8 mouse cellular contexts compared by ENCODE assay signal in genomic region chr1:185328721-185329610, GRCm38 (mm10). TPM values are rescaled to one million over a fixed set of nuclear protein-coding genes. Genes with fewer than 3 reads are reported as not detected.
A peak's percentile ranks its signal among the peaks of the same experiment; 100 is the strongest.
DNase-seq lines count a peak whose midpoint lies in the region; ATAC-seq lines count a peak whose summit lies in the region.

Iars2 (minus strand) TSS chr1:185329396.

- peaks cover 35% of the 10 kb centered on the region for H3K36me3 ChIP-seq in embryonic facial prominence, embryonic 14.5 days (ENCODE audit: control insufficient read depth, insufficient read depth, low read length)
- H3K36me3 ChIP-seq in kidney, embryonic 14.5 days (ENCODE audit: control insufficient read depth, insufficient read depth, low read length): peaks cover 25% of the 10 kb centered on the region
- H3K36me3 ChIP-seq in limb, embryonic 15.5 days: peaks cover 29% of the 10 kb centered on the region

- no peaks in the 10 kb centered on the region for H3K27me3 ChIP-seq in embryonic facial prominence, embryonic 14.5 days (replicated peaks; ENCODE audit: control insufficient read depth, insufficient read depth, low read length)
- H3K27me3 ChIP-seq in kidney, embryonic 14.5 days (ENCODE audit: control insufficient read depth, insufficient read depth, low read length): no peaks in the 10 kb centered on the region
- H3K27me3 ChIP-seq in limb, embryonic 15.5 days: no peaks in the 10 kb centered on the region

- peak; percentile 83 for DNase-seq in 3T3-L1 (ENCODE audit: low read depth, low spot score)
- DNase-seq in adrenal gland, postnatal 4 days (ENCODE audit: low spot score in 2 of 2): peak; percentile 87 to 89
- DNase-seq in embryonic facial prominence, embryonic 14.5 days (ENCODE audit: low spot score): peak; percentile 91
- peak; percentile 92 for DNase-seq in heart, adult 8-10 months (ENCODE audit: low spot score)
- DNase-seq in monocyte, adult 2 months (ENCODE audit: low read depth in 1 of 2, low spot score in 2 of 2): peak; percentile 47 to 77
- DNase-seq in spleen, postnatal 36 days (ENCODE audit: low spot score in 2 of 2): peak; percentile 89 to 91

- H3K9me3 ChIP-seq in embryonic facial prominence, embryonic 14.5 days (ENCODE audit: control insufficient read depth, low read length): no peaks in the 10 kb centered on the region
- H3K9me3 ChIP-seq in kidney, embryonic 14.5 days (ENCODE audit: control insufficient read depth, low read length): no peaks in the 10 kb centered on the region
- no peaks in the 10 kb centered on the region for H3K9me3 ChIP-seq in limb, embryonic 15.5 days

- H3K4me3 ChIP-seq in embryonic facial prominence, embryonic 14.5 days (ENCODE audit: low read depth, low read length): peak within 1 kb of the TSS; percentile 94
- peak within 1 kb of the TSS; percentile 94 for H3K4me3 ChIP-seq in kidney, embryonic 14.5 days (ENCODE audit: low read length)
- H3K4me3 ChIP-seq in limb, embryonic 15.5 days: peak within 1 kb of the TSS; percentile 97

- peak within 1 kb of the TSS; percentile 76 for H3K4me2 ChIP-seq in embryonic facial prominence, embryonic 14.5 days (ENCODE audit: low read depth, low read length)
- peak within 1 kb of the TSS; percentile 75 for H3K4me2 ChIP-seq in kidney, embryonic 14.5 days (replicated peaks; ENCODE audit: low read depth, low read length)
- H3K4me2 ChIP-seq in limb, embryonic 15.5 days: peak within 1 kb of the TSS; percentile 54

- H3K27ac ChIP-seq in embryonic facial prominence, embryonic 14.5 days (replicated peaks; ENCODE audit: low read depth, low read length): peak within 1 kb of the TSS; percentile 93
- H3K27ac ChIP-seq in kidney, embryonic 14.5 days (ENCODE audit: low read depth, low read length): peak within 1 kb of the TSS; percentile 93
- peak within 1 kb of the TSS; percentile 95 for H3K27ac ChIP-seq in limb, embryonic 15.5 days

- WGBS in embryonic facial prominence, embryonic 14.5 days: under 1% methylated on average over 62 of the region's 76 CpGs
- whole genome bisulfite sequencing in kidney, embryonic 14.5 days: under 1% methylated on average over 69 of the region's 76 CpGs
- WGBS in limb, embryonic 15.5 days: under 1% methylated on average over 76 of the region's 76 CpGs

- ATAC-seq in embryonic facial prominence, embryonic 14.5 days (ENCODE audit: low read depth): peak; percentile 91
- peak; percentile 89 for ATAC-seq in kidney, embryonic 14.5 days (ENCODE audit: low FRiP score, low TSS enrichment)
- ATAC-seq in limb, embryonic 15.5 days (ENCODE audit: insufficient number of reproducible peaks, low FRiP score, low TSS enrichment, low read depth): peak; percentile 82

- H3K9ac ChIP-seq in embryonic facial prominence, embryonic 14.5 days (ENCODE audit: low read depth, low read length): peak within 1 kb of the TSS; percentile 94
- H3K9ac ChIP-seq in kidney, embryonic 14.5 days (ENCODE audit: low read depth, low read length): peak within 1 kb of the TSS; percentile 89
- H3K9ac ChIP-seq in limb, embryonic 15.5 days: peak within 1 kb of the TSS; percentile 85

- peaks cover 13% of the 10 kb centered on the region for H3K4me1 ChIP-seq in embryonic facial prominence, embryonic 14.5 days (ENCODE audit: control insufficient read depth, insufficient read depth, low read length)
- peaks cover 10% of the 10 kb centered on the region for H3K4me1 ChIP-seq in kidney, embryonic 14.5 days (ENCODE audit: control insufficient read depth, insufficient read depth, low read length)
- peaks cover 17% of the 10 kb centered on the region for H3K4me1 ChIP-seq in limb, embryonic 15.5 days

RNA-seq across cellular contexts. Expression of gene Iars2, which starts in this region (rescaled TPM):
- 100 to 1,000 TPM in 1 of 2 experiments, 10 to 100 TPM in 1; 95.2 to 101 TPM for total RNA-seq in adrenal gland, postnatal 4 days (2021)
- polyA plus RNA-seq in embryonic facial prominence, embryonic 14.5 days (2014; fragmentation: Nextera tagmentation; extraction: Ambion mirVana): 27.9 and 29.0 TPM in 2 replicates
- 10 to 100 TPM; 77.9 to 85.2 (median 83.3) TPM for total RNA-seq in heart, adult 8-10 months (2022)
- polyA plus RNA-seq in kidney, embryonic 14.5 days (2014; fragmentation: Nextera tagmentation; extraction: Ambion mirVana): 17.0 and 35.4 TPM in 2 replicates
- 25.2 and 27.6 TPM in 2 replicates for polyA plus RNA-seq in limb, embryonic 15.5 days (2015; fragmentation: Nextera tagmentation; extraction: Ambion mirVana)

Comparison
In these comparisons a context has a peak if more than half of its experiments do, and no peak if none do; other contexts are left out.
1. Peak in every context shown above with its lines: DNase-seq, ATAC-seq, H3K4me3 ChIP-seq and H3K27ac ChIP-seq.